Mouse (Mus musculus): ENCODE data around the gene Rnf222.

DNA sequence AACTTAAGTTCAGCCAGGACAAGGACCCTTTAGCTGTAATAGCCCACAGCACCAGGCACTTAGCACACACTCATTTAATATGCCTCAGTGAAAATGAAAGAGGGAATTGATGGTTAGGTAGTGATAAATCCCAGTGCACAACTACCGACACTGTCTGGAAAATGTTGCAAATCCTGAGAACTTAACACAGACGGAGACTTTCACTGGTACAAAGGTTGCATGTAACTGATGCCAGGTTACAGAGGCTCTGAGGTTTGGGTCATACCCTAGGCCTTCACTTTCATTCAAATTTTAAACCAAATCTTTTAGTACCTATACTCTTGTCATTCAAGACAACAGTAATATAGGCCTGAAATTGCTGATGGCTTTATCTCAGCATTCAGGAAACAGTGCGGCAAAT, 31.0 kb upstream of the Rnf222 start:
- TF ChIP-seq POLR2A (IDR thresholded peaks at IDR 0.05; ENCODE audit: control insufficient read depth in 1 of 2, insufficient read depth in 1 of 2, low read depth in 1 of 2, low read length in 2 of 2, poor library complexity in 1 of 2) (no peak), E2F4 (IDR thresholded peaks at IDR 0.05; ENCODE audit: borderline replicate concordance, low read depth, low read length) (no peak), CTCF (IDR thresholded peaks at IDR 0.05 in 2 of 3, conservative IDR thresholded peaks at IDR 0.05 in 1 of 3; ENCODE audit: control insufficient read depth in 1 of 3, insufficient read depth in 1 of 3, low read depth in 2 of 3, low read length in 3 of 3, poor library complexity in 1 of 3, severe bottlenecking in 1 of 3) (no peak), POLR2AphosphoS2 (IDR thresholded peaks at IDR 0.05; ENCODE audit: low read length) (no peak), CHD2 (IDR thresholded peaks at IDR 0.05; ENCODE audit: low read length) (no peak), GATA1 (IDR thresholded peaks at IDR 0.05; ENCODE audit: low read depth, low read length) (no peak), MYC (IDR thresholded peaks at IDR 0.05; ENCODE audit: low read depth, low read length) (no peak), USF1 (IDR thresholded peaks at IDR 0.05; ENCODE audit: low read depth, low read length) (no peak), ELF1 (IDR thresholded peaks at IDR 0.05; ENCODE audit: low read depth, low read length) (no peak)

Data from MEL (cell line).